Mouse (Mus musculus) testis, adult 2 months (tissue): ENCODE data around the gene Asap3.

ENCODE experiments used
- CTCF ChIP-seq: fragments of 200-500 bp; IDR thresholded peaks from 2 replicates; pipeline ENCODE4 v1.5.1; 2012; ENCODE audit warnings: low read depth, mild to moderate bottlenecking, inconsistent platforms, low read length, moderate library complexity; ENCODE audit not compliant: control insufficient read depth, insufficient read depth, insufficient replicate concordance
- POLR2A ChIP-seq: fragments of 200-500 bp; IDR thresholded peaks from 2 replicates; pipeline ENCODE4 v1.6.1; 2012; ENCODE audit warnings: low read depth, mild to moderate bottlenecking, inconsistent platforms, low read length, moderate library complexity; ENCODE audit not compliant: control insufficient read depth

DNA sequence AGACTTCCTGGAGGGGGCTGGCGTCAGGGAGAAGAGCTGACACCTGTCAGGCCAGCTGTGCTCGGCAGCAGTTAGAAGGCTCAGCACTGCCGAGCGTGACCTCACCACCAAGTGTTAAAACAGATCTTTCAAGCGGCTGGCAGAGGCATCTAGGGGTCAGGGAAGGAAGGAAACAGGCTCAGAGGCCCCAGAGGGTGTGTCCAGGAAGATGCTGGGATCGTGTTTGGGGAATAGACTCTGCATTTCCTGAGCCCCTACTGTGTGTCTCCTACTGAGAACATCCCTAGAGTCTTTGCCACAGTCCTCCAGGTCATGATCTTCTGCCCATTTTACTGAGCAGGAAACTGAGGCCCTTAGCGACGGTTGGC is 28.9 kb upstream of the Asap3 start:
- TF ChIP-seq CTCF (no peak), POLR2A (no peak)
